Mouse (Mus musculus) kidney, postnatal 25 days (tissue): ENCODE data around the gene 4933427I04Rik.
A peak's percentile ranks its signal among the peaks of the same experiment; 100 is the strongest.

Experiments used
- DNase-seq, 2 experiments: peaks; one replicate each; pipeline ENCODE4 v3.0.0; 2021; ENCODE audit warnings: mixed read lengths in 2 of 2

4933427I04Rik gene

DNA sequence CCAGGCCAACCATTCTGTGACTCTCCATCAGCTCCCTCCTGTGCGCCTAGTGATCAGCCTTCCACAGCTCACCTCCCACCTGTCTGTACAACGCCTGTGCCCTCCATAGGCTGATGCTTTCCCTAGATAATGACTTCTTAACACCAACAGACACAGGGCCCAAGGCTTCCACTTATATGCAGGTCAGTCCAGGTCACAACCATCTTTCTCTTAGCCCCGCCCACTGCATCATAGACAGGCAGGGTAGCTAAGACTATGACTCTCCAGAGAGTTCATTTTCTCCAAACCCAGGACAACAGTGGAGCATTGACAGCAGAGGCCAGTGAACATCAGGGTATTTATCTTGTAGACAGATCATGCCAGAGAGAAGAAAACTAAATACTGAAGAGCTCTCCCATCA is at the start of gene 4933427I04Rik:
Gene 4933427I04Rik, plus strand, starts transcription at position 301 of the 400 bp plus-strand sequence.
- no peak for DNase-seq

DNA sequence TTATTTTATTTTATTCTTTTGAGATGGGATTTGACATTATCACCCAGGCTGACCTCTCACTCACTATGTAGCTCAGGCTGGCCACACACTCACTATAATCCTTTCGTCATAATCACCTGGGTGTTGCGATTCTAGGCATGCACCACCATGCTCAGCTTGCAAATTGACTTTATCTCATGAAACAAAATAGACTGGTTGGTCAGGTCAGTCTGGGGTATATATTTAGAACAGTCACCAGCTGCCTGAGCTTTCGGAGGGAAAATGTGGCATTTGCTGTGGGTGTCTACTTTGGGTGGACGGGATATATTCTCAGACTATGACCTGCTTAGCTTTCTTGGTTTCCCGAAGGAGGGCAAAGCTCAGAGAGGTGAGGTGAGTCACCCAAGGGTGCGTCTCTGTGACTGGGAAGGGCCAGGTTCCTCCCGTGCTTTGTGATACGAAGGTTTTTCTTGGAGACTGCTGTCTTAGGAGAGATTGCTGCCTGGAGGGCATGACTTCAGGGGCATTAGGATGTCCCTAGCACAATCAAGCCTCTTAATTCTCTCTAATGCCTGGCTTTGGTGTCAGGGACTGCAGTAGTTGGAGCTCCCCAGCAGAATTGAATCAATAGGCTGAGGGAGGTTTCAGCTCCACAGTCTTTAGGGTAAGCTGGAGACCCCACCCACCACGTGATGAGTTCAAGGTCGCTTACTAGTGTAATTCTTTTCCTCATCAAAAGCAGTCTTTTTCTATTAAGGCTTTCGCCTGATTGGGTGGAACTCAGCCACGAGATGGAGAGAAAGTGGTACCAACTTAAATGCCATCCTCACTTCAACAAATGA is 48.8 kb upstream of the 4933427I04Rik start:
- no peak for DNase-seq

DNA sequence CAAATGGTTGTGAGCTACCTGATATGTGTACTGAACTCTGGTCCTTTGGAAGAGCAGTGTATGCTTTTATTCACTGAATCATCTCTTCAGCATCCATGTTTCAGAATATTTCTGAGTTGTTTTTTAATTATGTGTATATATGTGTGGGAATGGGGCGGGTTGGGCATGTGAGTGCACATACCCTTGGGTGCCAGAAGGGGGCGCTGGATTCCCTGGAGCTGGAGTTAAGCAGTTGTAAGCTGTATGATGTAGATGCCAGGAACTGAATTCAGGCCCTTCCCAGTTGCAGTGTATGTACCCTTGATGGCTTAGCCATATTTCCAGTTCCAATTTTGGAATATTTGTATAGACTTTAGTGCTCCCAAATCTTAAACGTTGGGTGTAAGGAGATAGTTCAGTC is 47.0 kb upstream of the 4933427I04Rik start:
- no peak for DNase-seq

DNA sequence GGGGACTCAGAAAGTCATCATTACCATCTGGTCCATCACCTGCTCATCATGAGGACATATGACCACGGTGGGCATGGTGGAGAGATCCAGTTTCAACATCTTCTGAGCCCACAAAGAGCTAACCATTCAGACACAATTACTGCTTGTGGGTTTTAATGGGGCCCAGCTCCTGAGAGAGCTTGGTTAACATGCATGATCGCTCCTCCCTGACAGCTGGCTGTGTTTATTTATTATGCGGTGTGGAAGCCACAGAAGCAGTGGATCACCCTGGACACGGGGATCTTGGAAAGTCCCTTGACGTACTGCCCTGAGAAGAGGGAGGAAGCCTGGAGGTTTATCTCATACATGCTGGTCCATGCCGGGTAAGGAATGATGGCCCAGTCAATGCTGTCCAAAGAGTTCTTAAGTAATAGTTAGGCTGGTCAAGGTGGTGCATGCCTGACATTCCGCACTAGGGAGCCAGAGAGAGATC is 45.4 kb upstream of the 4933427I04Rik start:
- no peak for DNase-seq

DNA sequence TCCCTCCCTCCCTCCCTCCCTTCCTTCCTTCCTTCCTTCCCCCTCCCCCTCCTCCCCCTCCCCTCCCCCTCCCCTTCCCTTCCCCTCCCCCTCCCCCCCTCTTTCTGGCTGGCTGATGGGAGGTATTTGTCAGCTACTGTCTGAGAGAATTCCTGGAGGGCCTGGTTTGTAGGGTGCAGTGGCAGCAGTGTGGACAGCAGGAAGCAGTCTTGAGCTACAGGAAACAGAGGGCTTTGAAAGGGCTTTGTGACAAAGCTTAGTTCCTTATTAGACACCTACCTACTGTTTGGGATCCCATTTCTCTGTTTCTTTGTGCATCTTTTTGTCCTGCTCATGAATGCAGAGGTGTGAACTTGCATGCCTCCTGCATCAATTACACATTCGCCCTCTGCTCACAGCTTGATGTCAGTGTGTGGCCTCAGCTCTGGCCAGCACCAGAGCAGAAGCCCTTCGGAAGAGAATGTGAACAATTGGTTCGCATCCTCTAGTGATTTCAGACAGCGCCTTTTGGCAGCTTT is 40.3 kb upstream of the 4933427I04Rik start:
- no peak for DNase-seq

DNA sequence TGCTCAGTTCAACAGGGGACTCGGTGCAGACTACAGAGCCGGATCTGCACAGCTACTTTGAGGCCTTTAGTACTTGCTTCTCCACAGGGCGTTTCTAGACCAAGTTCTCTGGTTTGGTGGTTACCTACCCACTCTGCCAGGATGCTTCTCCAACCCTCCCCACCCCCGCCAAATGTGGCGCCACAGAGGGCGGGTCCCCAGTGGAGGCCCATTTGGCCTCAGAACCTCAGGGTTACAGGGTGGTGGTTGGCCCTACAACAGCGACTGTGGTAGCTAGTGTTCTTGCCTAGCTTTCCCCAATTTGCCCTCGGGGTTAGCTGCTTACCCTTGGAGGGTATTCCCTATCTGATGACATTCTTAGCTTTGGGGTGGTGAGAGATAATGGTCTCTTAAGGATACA is 17.4 kb upstream of the 4933427I04Rik start:
- no peak for DNase-seq

DNA sequence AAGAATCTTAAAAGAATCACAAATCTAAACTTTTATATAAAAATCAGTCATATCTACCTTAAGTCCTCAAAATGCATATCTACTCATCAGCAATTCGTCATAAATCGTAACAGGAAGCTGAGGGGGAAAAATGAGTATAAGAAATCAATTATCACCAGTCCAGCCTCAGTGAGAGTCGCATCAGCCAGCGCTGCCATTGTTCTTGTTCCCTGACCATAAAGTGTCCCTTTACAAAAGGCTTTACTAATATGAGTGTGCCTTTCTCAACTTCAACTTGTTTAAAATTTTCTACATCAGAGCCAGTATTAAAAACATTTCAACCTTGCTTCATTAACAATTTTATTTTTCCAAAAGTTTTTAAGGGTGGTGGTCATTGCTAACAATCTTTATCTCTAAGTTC is 2.6 kb upstream of the 4933427I04Rik start:
- no peak for DNase-seq

DNA sequence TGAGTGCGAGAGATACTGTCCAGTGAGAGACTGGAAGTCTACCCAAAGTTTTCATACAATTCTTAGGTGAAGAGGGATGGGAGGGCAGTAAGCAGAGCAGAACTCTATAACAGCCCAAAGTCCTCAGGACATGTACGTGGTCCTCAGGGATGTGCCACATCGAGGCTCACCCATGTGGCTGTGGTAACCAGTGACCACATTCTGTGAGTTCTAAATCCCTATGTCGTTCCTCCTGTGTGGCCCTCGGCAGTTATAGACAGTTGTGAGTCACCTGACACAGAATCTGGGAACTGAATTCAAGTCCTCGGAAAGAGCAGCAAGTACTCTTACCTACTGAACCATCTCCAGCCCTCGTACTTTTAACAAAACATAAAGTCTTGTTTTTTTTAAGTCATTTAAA is 1.4 kb upstream of the 4933427I04Rik start:
- no peak for DNase-seq

DNA sequence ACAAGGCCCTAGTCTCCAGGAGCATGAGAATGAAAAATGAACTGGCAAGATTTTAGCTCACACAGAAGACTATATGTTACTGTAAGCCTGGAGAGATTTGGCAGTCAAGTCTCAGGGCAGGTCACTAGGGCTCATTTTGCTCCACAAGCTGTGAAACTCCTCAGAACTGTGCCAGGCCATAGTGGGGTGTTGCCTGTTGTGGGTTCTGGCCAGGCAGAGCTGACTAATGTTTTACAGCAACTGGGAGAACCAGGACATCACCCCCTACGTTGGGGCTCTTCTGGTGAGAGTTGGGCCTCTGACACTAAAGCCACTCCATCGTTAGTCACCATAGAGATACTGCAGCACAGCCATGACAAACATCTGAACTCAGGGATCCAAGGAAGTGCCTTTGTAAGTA is 324 bp downstream of the 4933427I04Rik start:
- no peak for DNase-seq

DNA sequence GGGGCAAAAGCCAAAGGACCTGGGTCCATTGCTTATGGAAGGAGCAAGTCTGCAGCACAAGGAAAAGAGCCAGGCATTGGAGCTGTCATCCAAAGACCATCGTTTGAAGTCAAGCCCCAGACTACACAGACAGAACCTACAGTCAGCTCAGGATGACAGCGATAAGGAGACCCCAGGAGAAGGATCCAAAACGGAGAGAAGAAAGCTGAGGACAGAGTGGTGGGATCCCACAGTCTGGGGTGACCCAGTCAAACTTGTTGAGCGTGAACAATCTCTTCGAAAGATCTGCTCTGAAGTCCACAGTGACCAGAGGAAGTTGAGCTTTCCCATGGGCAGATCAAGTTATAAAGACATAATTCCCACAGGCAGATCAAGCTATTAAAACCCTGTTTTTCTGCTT is 1.1 kb downstream of the 4933427I04Rik start:
- DNase-seq, result no peak

DNA sequence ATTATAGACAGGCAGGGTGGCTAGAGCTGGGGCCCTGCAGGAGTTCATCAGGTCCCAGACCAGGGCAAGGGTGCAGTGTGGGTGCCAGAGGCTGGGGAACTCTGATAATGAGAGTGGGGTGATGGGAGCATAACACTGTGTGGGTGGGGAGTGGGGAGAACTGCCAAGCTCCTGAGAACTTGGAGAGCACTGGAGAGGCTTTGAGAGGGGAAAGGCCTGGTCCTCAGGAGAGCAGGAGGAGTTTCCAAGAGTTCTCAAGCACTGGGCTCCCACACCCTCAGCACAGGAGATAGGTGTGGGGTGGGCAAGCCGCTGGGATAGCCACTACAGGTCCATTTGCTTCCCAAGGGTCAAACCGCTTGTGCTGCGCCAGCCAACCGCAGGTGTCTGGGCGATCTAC is 34.2 kb downstream of the 4933427I04Rik start:
- no peak for DNase-seq

DNA sequence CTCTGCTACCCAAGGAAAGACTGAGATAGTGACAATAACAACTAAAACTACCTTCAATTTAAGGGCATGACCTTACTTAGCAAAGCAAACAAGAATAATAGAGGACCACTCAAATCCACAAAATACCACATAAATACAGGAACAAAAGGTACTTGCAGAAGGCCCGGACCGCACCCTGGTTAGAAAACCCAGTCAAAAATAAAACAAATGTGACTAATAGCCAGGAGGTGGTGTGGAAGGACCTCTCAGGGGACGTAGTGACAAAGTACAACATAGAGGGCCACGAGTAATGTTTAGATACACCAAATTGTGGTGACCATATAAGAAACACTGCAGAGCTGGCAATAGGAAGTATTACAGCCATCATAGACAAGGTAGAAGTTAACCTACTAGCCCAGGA is 34.8 kb downstream of the 4933427I04Rik start:
- DNase-seq, result no peak

DNA sequence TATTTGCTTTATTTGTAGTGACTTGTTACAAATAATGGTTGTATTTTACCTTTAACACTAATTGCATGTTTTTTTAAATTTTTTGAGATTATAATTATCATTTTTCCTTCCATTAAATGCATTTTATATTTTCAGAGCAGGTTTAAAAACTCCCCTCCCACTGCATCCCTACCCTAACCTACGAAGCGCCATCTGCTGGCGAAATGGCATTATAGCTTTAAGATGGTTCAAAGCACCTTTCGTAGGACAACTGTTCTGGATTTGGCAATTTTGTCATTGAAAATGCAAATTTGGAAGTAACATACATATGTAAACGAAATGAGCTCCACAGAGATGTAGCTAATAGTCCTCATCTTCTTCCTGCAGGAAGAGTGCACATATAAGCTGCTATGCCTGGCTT is 39.2 kb downstream of the 4933427I04Rik start:
- DNase-seq, result peak in 1 of 2 experiments; percentile 68

DNA sequence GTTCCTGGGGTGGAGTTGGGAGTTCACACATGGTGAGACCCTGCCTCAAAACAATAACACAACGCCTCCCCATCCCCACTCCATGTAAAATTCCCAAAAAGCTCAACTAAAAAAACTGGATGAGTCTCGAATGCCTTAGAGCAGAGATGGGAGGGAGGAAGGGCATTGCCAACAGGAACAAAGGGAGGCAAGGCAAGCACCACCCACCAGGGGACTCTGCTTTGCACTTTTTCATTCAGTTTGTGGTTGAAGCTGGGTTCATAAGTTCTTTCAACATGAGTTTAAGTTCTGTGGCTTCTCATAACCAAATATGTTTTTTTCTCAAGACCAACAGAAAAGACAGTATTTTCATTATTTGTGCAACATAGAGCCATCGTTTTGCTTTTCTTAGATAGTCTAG is 44.0 kb downstream of the 4933427I04Rik start:
- DNase-seq, result no peak

DNA sequence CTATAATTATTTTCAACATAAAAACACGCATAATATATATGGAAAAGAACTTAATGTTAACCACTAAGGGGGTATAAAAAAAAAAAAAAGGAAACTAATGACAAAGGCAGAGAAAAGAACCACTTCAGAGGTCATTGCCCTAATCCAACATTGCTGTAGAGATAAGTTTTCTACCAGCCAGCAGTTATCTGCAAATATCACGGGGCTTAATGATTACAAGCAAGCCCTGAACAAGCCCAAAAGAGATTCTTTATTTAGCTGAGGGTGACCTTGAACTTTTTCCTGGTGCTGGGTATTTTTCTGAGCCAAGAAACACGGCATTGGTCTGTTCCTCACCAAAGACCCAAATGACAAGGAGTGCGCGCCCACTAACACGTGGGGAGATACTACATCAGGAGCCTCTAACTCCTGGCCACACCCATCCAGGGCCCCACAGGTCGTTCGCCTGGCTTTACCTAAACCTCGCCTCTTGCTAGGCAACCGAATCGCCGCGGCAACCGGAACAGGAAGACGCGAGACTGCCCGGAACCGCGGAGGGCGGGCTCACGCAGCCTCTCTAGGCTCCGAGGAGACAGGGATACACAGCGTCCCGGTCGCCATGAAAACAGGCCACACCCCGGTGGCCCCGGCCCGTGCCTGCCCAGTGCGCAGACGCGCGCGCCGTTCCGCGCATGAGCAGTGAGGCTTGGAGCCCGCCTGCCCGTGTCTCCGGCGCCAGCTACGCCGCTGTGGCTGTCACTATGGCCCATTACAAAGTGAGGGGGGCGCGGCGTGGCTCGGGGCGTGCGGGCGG is 45.0 kb downstream of the 4933427I04Rik start, which contains the start of gene Mycbp:
Gene Mycbp, plus strand, starts transcription at position 500 of the 793 bp plus-strand sequence.
- peak; percentile 98 to 99 for DNase-seq

DNA sequence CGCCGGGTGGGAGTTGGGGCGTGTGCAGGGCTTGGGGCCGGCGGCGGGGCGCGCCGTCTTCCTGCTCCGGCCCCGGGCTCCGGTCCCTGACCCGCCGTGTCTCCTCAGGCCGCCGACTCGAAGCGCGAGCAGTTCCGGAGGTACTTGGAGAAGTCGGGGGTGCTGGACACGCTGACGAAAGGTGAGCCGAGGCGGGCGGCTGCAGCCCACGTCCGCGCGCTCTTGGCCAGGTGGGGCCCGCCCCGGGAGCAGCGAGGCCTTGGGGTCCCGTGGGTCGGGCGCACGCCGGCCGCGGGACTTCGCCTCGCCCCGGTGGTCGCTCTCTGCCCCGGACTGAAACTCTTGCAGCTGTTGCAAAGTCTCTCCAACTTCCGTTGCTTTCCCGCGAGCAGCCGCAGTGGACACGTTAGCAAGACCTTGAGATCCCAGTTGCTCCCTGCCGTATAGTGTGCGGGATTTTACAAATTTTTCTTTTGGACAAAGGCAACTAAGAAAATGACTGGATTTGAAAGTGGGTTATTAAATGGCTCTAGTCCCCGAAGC is 45.7 kb downstream of the 4933427I04Rik start:
- DNase-seq, result no peak

DNA sequence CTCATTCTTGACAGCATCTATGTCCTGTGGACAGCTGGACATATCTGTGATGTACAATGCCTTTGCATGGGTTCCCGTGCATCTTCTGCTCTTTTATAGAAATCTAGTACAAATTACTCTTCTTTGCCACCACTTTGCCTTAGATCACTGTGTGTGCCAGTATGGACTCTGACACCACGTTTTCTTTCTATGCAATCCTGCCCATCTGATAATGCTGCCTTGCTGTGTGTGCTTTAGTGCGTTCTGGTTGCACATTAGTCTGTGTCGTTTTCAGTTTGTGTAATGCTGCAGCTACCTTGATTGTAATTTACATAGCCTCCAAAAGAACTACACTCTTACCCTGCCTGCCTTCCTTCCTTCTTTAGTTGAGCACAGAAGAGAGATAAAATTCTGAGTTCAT is 52.0 kb downstream of the 4933427I04Rik start:
- no peak for DNase-seq

DNA sequence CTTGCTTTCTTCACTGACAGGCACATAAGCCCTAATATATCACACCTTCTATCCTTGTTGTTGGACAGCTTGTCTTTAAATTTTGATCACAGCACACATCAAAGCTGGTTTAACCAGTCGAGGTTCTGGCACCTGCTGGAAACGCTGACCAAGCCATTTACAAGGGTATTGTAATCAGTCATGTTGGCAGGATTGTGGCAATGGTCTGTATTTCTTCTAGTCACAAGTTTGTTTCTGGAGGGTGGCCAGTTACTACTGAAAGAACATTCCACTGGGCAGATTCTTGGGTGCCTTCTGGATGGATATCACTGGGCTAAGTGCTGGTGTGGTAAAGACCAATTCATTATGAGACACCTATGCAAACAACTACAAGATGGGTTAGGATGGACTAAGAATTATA is 53.0 kb downstream of the 4933427I04Rik start:
- DNase-seq, result peak; percentile 39 to 43
